Mouse (Mus musculus) spleen, embryonic (tissue): ENCODE data around the gene Car1.
"Not testable (repeated sequence)": the region's sequence is repeated elsewhere in the genome, so short reads cannot be mapped to it uniquely, and the experiment has no call there.

Experiments
- CTCF ChIA-PET: fragments of 350-600 bp; sonication (Branson Sonifier 250); formaldehyde crosslinking; loops from one replicate; lab custom pipeline; 2022; lab: Charles Lee

Gene Car1

GRCm38 (mm10) chr3:14808211-14808610 is at the start of gene Car1:
Gene Car1, minus strand, starts transcription at chr3:14808368.
- CTCF ChIA-PET, result no interaction called here

DNA sequence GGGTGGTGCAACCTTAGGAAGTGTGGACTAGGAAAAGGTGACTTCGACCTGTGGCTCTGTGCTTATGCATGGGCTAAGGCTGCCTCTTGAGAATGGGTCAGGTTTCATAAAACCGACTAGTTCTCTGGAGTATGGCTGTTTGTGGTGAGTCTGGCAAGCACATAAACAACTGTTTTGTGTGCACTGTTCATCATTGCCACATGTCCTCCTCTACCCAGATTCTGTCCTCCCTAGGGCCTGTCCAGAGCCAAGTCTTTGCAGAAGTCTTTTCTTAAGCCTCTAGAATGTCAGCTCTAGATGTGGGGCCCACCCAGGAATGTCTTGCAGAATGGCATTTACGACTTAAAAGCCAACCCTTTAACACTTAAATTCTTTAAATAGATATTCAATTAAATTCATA is 49.7 kb upstream of the Car1 start:
- CTCF ChIA-PET, result no interaction called here

GRCm38 (mm10) chr3:14854446-14854845 is 46.3 kb upstream of the Car1 start:
- CTCF ChIA-PET, result no interaction called here

DNA sequence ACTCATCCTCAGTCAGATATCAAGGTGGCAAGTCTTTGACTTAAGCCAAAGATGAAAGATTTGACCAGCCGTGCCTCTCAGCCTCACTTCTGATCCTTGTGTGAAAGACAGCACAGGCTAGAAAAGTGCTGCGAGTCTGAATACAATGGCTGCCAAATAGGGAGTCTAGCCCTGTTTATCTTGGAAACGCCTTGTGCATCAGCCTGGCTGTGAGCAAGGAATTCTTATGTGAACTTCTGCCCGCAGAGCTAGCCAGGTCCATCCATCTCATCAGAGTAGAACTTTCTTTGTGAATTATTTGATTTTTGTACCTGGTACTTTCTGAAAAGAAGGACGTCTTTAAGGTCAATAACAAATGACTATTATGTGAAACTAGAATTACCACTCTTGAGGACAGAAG is 45.8 kb upstream of the Car1 start:
- CTCF ChIA-PET, result no interaction called here

- CTCF ChIA-PET, result no interaction called here
These were observed 40.6 kb upstream of the Car1 start for GRCm38 (mm10) chr3:14848587-14849254.

DNA sequence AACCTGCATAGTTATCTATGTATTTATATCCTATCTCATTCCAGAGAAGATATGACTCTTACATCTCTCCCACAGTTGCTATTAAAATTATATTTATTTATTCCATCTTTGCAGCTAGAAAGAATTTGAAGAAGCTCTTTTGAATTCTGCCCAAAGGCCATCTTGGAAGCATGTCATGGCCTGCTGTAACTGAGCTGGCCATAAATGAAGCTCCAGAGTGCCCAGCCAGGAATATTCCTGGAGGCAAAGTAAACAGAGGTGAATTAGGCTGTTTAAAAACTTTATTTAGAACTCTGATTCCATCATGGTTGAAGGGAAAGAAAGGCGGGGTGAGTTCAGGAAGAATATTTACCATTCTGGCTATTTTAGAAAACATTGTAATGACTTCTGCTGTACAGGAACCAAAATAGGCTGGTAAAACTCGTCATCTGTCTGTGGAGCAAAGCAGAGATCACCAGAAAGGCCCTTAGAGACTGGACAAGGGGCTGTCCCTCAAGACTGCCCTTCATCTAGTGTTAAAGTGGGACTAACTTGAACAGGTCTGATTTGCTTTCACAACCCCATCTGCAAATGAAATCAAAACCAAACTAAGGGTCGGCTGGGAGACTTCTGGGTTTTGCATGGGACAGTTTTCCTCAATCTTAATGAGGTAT is 31.4 kb upstream of the Car1 start:
- CTCF ChIA-PET, result no interaction called here

GRCm38 (mm10) chr3:14838936-14839335 is 30.8 kb upstream of the Car1 start:
- CTCF ChIA-PET, result no interaction called here

- CTCF ChIA-PET, result interaction anchor here (0.6 kb wide), 1 partner anchor 24 kb away, joined by 3 read pairs; no protein-coding TSS in a partner anchor
These were observed 24.6 kb upstream of the Car1 start for GRCm38 (mm10) chr3:14832766-14833165.

DNA sequence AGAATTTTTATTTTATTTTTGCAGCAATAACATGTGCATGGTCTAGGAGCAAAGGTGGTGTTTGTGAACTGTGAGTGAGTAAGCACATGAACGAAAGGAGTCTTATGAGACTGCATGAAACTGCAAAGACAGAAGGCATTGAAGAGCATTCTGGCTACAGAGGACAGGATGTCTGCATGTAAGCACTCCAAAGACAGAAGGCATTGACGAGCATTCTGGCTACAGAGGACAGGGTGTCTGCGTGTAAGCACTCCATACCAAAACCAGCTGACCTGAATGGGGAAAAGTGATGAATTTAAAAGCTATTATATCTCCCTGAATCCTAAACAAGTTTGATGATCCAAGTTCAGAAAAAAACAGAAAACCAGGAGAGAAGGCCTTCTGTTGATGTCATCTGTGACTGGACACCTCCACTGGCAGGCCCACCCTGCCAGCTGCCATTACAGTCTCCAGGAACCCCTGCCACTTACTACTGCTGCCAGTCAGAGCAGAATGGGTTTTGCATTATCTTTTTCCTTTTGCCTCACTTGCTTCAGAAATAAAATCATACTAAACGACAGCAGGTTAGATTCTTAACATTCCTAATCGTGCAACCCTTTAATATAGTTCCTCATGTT is 23.2 kb upstream of the Car1 start:
- CTCF ChIA-PET, result no interaction called here

DNA sequence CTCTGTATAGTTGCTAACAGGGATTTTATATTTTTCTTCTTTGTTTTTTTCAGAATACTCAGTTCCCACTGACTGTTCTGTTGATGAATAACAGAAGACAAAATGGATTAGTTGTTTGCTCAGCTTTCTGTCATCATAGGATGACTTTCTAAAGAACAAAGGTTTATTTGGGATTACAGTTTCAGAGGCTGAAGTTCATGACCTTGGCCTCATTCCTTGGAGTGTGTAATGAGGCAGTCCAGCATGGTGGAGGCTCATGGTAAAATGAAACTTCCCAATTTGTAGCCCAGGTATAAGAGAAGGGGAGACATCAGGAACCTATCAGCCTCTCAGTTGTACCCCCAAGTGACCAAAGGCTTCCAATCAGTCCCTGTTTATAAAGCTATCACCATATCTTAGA is 20.7 kb upstream of the Car1 start:
- CTCF ChIA-PET, result no interaction called here

DNA sequence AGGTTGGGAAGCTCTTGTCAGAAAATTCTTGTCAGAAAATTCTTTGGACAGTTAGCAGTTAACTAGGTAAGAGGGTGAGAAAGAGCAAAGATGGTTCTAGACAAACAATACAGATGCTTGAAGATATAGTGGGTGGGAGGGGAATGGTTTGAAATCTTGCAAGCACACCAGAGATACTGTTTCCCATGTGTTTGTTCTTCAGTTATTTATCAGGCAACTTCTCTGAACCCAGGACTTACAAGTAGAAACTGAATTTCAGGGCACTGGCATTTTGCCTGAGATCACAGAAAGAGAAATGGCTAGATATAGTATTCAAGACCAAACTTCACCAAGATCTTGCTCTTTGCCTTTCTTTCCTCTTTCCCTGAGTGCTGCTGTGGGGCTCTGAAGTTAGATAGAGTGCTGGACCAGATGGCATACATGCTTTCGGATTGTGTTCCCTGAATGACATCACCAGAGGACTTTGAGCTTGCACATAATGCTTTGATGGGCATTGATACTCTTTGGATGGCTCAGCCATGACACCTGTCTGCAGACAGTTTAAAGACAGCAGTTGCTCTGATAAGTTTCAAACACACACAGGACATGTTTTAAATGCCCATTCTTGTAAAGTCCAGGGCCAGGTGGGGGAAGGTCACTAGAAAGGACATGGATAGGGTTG is 11.8 kb upstream of the Car1 start:
- CTCF ChIA-PET, result no interaction called here

GRCm38 (mm10) chr3:14815396-14815795 is 7.2 kb upstream of the Car1 start:
- CTCF ChIA-PET, result not testable (repeated sequence)

GRCm38 (mm10) chr3:14806702-14807101 is 1.5 kb downstream of the Car1 start:
- CTCF ChIA-PET, result no interaction called here

- CTCF ChIA-PET, result no interaction called here
These were observed 2.2 kb downstream of the Car1 start for GRCm38 (mm10) chr3:14805962-14806361.

GRCm38 (mm10) chr3:14804906-14805305 is 3.3 kb downstream of the Car1 start:
- CTCF ChIA-PET, result no interaction called here

DNA sequence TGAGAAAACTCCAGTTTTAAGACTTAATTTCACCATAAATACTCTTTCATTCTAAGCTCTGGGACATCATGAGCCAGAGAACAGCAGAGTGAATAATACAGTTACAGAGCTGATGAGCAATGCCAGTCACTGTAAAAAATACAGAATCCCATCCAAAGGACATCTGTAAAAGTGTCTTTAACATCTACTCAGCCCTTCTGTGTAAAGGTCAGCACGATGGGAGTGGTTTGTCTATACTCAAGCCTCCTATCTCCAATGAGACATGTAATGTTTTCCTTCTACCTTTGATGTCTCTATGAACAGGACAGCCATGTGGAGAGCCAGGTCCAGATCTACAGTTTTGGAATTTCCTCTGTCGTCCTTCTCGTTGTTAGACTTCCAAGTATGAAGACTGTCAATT is 11.1 kb downstream of the Car1 start:
- CTCF ChIA-PET, result no interaction called here

DNA sequence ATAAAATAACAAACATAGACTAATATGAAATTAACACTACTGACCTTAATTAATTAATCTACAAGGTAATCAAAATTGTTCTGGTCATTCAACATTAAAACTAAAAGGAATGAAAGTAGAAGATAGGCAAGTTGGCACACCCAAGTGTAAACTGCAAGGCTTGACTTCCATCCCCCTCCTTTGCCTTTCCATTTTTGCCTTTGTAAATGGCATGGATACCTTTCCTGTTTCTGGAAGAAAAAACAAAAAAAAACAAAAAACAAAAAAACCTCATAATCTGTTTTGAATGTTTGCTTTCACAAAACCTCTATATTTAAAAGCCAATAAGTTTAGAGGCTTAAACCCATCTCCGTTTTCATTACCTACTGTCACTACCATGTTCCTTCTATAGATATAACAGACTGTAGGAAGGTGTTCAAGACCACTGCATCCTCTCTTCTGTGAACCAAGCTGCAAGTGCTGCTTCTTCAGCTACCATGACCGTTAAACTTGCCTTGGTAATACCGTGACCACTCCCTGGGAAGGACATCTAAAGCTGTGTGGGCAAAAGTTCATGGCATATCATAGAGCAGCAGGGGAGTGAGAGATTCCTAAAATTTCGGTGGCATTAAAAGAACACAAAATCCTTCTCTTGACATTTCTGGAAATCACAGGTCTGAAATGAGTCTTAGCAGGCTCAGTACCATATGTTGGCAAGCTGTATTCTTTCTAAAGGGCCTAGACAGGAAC is 12.7 kb downstream of the Car1 start:
- CTCF ChIA-PET, result no interaction called here

DNA sequence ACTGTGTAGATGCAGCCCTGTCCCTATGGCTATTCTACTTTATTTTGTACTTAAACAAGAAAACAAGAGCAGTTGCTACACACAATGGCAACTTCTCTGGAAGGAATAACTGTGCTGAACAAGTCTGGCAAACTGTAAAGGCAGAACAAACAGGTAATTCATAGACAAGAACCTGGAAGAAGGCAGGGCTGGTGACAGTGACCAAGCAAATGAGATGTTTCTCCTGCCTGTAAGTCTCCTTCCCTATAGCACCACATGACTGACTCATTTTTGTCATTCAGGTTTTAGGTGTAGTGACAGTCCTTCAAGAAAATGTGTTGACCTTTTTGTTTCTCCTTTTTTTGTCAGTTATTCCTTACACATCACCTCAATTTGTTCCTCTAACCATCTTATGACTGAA is 16.1 kb downstream of the Car1 start:
- CTCF ChIA-PET, result no interaction called here

- CTCF ChIA-PET, result no interaction called here
These were observed 20.6 kb downstream of the Car1 start for GRCm38 (mm10) chr3:14787607-14788006.

- CTCF ChIA-PET, result no interaction called here
These were observed 21.0 kb downstream of the Car1 start for GRCm38 (mm10) chr3:14787136-14787535.

DNA sequence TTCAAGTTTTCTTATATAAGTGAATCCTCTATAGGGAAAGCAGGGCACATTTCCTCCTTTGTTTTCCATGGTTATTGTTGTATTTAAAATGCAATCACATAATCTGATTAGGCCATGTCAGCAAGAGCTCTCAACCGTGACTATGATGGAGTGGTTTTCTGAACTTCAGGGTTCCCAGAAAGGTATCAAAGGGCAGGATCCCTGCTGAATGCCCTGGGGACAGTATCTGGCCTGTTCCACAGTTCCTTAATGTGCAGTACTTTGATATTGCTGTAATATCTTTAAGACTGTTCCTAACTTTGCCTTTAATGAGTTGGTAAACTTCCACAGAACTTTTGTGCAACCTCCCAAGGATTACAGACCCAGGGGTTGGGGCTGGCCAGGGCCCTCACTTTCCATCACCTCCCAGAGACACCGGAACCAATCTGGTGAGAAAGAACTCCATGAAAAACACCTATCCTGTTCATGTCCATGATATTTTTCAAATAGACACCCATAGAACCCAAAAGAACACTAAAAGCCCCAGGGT is 21.6 kb downstream of the Car1 start:
- CTCF ChIA-PET, result no interaction called here

- CTCF ChIA-PET, result no interaction called here
These were observed 22.8 kb downstream of the Car1 start for GRCm38 (mm10) chr3:14785353-14785752.
